Mouse (Mus musculus) liver, embryonic 14.5 days (tissue): ENCODE data around the gene Actn4.

Experiments
- CTCF ChIP-seq: IDR thresholded peaks from 2 replicates; pipeline ENCODE4 v1.5.1; 2016; ENCODE audit warnings: antibody characterized with exemption, low read depth, control low read depth
- EP300 ChIP-seq: IDR thresholded peaks from 2 replicates; pipeline ENCODE4 v1.6.1; 2016; ENCODE audit warnings: antibody characterized with exemption, low read depth

- TF ChIP-seq EP300 (no peak), CTCF (no peak)
These were observed 15.4 kb upstream of the Actn4 start for GRCm38 (mm10) chr7:28977556-28977955.
